Mouse (Mus musculus) inflammation-experienced regulatory T-cells (primary cell): ENCODE data around the gene Serpinb6e. TPM values are rescaled to one million over a fixed set of nuclear protein-coding genes. Genes with fewer than 3 reads are reported as not detected.

ENCODE experiments used
- polyA plus RNA-seq, 2 experiments: library from polyadenylated mRNA; unstranded; fragments of 100-300 nt; shearing (Covaris generic); gene quantifications; one replicate each; pipeline ENCODE4 v1.2.1; 2017

Serpinb6e gene
- polyA plus RNA-seq = under 1 TPM; 0.11 to 0.24 TPM

DNA sequence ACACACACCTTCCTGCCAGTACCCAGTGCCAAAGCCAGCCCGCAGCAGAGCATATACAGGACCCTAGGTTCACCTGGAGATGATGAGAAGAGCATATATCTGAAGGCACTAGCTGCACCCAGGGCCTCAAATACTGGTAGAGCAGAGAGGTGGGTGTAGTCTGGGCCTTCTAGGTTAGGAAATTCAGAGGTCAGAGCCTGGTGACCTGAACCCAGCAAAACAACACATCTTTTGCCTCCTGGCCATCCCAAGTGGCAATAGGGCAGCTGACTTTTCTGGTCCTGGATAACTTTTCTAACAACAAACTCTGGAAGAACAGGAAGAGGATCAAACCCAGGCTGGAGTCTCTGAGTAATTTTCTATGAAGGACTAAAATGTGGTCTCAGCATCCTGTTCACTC, at the start of gene Serpinb6e:
Gene Serpinb6e, minus strand, starts transcription at position 101 of the 400 bp plus-strand sequence.

Other genes with a start within 250 kb of the Serpinb6e start
- not detected for gene Serpinb6d, start 182.0 kb downstream of the Serpinb6e start, polyA plus RNA-seq
- under 1 TPM in 1 of 2 experiments, not detected in 1; 0.17 TPM for gene Serpinb6c, start 62.3 kb upstream of the Serpinb6e start, polyA plus RNA-seq
- 10 to 100 TPM in 1 of 2 experiments, 1 to 10 TPM in 1; 6.5 to 21.9 TPM for gene Nqo2, start 121.3 kb upstream of the Serpinb6e start, polyA plus RNA-seq
- 10 to 100 TPM; 62.3 to 82.3 TPM for gene Ripk1, start 159.0 kb upstream of the Serpinb6e start, polyA plus RNA-seq
- gene Serpinb6a, start 159.4 kb upstream of the Serpinb6e start, polyA plus RNA-seq = 10 to 100 TPM; 44.3 to 54.0 TPM
- 10 to 100 TPM; 30.8 to 37.4 TPM for gene Bphl, start 194.2 kb upstream of the Serpinb6e start, polyA plus RNA-seq
- 10 to 100 TPM; 12.1 to 18.0 TPM for gene Tubb2a, start 234.6 kb upstream of the Serpinb6e start, polyA plus RNA-seq